Mouse (Mus musculus) ES-Bruce4 (cell line): ENCODE data around the gene Plcxd1.
"Not testable (repeated sequence)": the region's sequence is repeated elsewhere in the genome, so short reads cannot be mapped to it uniquely, and the experiment has no call there.

Source experiments
- CTCF ChIP-seq: IDR thresholded peaks from one replicate; pipeline ENCODE4 v1.8.1; 2011; ENCODE audit warnings: low read depth, low read length
- EP300 ChIP-seq: IDR thresholded peaks from 2 replicates; pipeline ENCODE4 v1.6.1; 2011; ENCODE audit warnings: low read depth, low read length; ENCODE audit not compliant: insufficient read depth
- POLR2A ChIP-seq: IDR thresholded peaks from one replicate; pipeline ENCODE4 v1.8.1; 2011; ENCODE audit warnings: low read length; ENCODE audit not compliant: insufficient read depth

- not testable (repeated sequence) for TF ChIP-seq EP300, POLR2A, CTCF
Measured at GRCm38 (mm10) chr5:110072413-110072812, 27.4 kb upstream of the Plcxd1 start, which contains the start of gene Gm17655.
